Mouse (Mus musculus) layer of hippocampus, adult 8-10 months (tissue): ENCODE data around the gene Tasp1. TPM values are rescaled to one million over a fixed set of nuclear protein-coding genes. Genes with fewer than 3 reads are reported as not detected.
A peak's percentile ranks its signal among the peaks of the same experiment; 100 is the strongest.
"Not testable (repeated sequence)": the region's sequence is repeated elsewhere in the genome, so short reads cannot be mapped to it uniquely, and the experiment has no call there.

Source experiments
- DNase-seq, 2 experiments: peaks; one replicate each; pipeline ENCODE4 v3.0.0; 2022; ENCODE audit warnings: low spot score in 2 of 2
- total RNA-seq, 4 experiments: library from RNA; stranded (reverse); gene quantifications; 2 replicates each; pipeline ENCODE4 v1.2.4; 2022

Tasp1 gene
- total RNA-seq, 4 experiments from 2014 or later: 26.4 to 32.8 (median 31.3) TPM

DNA sequence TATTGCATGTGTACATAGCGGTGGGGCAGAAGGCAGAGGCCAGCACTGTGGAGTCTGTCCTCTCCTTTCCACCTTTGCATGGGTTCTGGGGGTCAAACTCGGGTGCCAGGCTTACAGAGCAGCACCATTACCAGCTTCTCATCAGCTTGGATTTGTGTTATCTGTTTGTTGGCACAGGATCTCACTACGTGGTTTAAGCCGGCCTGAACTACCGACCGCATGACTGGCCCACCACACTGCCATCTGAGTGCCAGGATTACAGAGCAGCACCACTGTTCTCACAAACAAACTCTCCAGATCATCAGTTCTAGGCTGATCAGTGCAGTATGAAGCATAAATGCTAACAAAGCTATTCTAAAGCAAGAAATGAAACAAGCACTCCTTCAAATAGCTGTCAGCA lies 8.5 kb downstream of the Tasp1 start:
- no peak for DNase-seq

DNA sequence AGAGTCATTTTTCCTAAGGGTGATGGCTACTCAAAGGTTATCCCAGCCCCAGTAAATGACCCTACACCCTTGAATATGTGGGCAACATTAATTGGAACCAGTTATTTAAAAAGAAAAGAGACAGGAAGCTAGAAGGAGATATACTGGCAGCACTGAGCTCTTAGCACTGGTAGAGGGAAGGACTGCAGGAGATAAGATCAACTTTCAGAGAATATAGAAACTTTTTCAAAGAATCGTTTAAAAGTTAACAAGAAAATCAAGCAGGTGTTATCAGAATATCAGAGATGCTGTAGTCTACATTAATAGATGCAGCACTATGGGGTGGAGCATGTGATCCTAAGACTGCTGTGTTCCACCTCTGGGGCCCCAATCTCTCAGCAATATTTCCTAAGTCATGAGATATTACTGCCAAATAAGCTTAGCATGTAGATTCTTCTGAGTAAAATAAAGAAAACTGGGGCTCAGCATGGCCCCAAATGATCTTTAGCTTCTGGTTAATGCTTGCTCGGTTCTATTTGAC lies 14.9 kb downstream of the Tasp1 start:
- DNase-seq: no peak

DNA sequence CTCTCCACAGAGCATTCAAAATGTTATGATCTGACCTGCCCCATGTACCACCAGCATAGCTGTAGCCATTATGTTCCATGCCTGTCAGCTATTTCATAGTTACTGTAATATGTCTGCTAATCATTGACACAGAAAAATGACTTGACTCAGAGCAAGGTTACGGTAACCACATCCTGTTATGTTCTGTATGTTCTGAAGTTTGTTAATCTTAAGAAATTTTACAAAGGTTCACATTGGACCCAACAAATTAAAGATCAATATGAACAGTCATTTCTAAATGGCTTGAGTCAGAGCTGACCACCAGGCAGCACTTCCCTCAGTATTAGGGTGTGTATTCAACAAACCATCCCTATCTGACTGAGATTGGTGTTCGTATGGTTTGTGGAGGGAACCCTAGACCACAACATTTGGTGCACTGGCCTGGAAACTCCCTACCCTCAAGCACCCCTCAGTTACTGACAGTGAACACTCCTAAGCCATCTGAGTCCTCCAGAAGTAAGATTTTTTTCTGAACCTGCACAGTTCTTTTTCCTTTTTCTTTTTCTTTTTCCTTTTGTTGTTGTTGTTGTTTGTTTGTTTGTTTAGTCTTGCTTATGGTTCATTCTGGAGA lies 24.0 kb downstream of the Tasp1 start:
- no peak for DNase-seq

DNA sequence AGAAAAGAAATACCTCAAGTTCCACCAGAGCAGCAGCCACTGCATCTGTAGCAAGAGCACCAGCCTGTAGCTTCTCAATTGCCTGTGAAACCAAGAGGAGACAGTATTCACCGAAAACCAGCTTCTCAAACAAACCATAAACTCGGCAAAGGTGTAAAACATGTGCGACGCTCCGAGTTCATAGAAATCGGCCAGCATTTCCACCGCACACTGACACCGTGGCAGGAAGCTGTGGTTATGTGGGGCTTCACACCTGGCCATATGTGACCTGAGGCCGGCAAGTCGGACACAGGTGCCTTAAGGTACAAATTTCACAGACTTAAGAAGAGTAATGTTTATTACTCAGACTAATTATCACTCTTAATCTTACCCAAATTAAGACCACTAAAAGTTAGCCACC lies 24.5 kb downstream of the Tasp1 start:
- no peak for DNase-seq

DNA sequence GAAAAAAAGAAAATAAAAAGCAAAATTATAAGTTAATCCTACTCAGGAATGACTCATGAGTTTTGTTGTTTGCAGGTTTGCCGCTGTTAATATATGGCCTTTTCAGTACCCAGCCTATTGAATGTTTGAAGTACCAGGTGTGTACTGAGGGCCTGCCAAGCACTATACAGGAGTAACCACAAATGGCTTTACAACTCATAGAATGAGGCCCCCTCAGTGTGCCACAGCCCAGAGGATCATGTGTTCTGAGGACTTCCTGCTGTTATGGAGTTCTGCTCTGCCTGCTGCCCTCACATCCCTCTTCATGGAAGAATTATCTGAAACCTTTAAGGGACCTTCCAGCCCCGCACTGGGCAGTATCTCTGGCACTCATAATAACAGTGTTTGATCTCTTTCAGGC lies 29.1 kb downstream of the Tasp1 start:
- DNase-seq: no peak

DNA sequence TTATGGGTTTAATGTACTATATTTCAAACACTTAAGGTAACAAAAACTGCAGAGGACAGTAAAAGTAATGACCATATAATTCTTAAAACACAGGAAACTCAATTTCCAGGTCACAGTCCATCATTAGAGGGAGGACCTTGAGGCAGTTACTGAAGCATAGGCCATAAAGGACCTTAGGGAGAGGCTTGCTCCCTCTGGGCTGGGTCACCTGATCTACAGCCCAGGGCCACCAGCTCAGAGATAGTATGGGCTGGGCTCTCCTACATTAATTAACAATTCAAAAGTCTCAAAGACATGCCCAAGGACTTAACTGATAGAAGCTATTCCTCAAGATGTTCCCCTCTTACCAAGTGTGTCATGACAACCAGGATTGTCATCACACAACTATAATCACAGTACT lies 29.8 kb downstream of the Tasp1 start:
- no peak for DNase-seq

DNA sequence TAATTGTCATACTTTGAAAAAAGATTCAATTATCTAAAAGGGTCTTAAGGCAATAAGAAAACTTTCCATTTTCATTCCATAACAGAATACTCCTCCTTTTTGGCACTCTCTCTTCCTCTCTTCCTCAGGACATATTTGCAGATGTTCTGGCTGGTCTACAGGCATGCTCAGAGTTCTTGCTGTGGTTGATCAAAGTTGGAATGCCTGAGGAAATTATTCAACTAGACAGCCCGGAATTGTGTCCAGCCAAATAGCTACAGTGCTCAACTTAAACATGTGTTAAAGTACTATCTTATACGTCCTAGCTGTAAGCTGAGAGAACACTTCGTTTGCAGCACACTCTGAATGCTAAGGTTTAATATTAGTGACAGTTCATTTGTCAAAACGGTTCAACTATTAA lies 41.7 kb downstream of the Tasp1 start:
- DNase-seq: no peak

DNA sequence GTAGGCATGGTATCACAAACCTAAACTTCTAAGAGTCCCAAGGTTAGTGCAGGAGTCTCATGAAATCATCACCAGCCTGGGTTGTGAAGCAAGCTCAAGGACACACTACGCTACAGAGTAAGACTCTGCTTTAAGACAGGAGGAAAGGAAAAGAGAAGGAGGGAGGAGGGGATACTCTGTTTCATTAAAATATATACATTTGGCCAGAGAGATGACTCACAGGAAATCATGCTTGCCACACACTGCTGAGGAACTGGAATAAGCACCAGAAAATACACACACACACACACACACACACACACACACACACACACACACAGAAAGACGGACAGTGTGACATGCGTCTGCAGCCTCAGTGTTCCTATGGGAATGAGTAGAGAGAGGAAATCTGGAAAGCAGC lies 59.2 kb downstream of the Tasp1 start:
- DNase-seq: no peak

DNA sequence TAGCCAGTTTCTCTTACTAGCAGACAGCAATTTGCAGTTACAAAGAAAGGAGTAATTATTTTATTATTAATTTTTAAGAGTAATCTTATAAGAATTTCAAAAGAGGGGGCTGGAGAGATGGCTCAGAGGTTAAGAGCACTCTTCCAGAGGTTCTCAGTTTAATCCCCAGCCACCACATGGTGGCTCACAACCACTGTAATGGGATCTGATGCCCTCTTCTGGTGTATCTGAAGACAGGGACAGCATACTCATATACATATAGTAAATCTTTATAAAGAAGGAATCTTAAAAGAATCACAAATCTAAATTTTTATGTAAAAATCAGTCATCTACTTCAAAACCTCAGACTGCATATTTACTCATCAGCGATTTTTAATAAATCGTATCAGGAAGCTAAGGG lies 68.4 kb downstream of the Tasp1 start:
- DNase-seq: no peak

DNA sequence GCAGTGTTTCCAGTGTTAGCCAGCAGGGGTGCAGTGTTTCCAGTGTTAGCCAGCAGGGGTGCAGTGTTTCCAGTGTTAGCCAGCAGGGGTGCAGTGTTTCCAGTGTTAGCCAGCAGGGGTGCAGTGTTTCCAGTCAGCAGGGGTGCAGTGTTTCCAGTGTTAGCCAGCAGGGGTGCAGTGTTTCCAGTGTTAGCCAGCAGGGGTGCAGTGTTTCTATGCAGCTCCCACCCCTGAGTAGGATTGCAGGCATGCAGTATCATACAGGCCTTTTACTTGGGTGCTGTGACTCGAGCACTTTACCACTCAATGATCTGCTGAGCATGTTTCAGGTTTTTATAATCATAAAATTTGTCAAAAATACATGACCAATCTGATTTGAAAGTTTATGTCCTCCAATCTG lies 76.7 kb downstream of the Tasp1 start:
- DNase-seq: not testable (repeated sequence)

DNA sequence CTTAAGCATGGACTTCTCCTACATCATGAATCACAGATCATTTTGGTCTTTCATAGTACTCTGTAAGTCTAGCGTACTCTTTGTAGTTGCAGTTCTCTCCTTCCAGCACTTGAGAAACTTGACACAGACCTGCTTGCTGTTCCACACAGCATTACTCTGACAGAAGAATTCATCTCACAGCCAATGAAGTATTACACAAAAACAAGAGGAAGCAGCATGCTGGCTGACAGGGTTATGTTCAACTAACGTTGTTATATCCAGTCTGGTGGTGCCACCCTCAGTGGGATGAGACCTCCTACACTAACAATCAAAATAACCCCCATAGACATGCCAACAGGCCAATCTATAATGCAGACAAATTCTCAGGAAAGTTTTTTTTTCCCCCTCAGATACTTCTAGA lies 99.2 kb downstream of the Tasp1 start:
- DNase-seq: no peak

DNA sequence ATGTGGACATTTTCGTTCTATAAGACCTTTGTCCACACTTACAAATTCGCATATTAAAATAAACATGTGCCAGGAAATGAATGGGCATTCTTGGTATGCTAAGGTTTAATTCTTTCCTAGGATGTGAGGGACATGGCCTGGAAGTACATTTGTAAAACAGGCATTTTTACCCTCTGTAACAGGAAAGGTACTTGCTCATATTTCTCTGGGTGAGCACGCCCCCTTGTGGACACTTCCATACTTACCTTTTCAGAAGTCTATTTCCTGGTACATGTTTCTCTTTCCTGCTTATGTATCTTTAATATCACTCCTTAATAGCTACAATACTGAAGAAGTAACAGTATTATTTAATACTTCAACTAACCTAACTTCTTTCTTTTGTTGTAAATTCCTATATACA lies 100.3 kb downstream of the Tasp1 start:
- DNase-seq: peak in 1 of 2 experiments; percentile 28

DNA sequence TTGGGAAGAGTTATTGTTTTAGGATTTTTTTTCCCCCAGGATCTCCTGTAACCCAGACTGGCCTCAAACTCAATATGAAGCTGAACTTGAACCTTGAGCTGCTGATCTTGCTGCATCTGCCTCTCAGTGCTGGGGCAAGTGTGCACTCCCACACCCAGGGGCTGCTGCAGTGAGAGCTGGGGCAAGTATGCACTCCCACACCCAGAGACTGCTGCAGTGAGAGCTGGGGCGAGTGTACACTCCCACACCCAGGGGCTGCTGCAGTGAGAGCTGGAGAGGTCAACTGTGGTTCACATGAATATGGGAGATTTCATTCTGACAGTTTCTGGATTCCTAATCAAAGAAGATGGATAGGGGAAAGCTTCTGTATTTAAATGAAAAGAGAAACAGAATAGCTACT lies 117.8 kb downstream of the Tasp1 start:
- DNase-seq: no peak

DNA sequence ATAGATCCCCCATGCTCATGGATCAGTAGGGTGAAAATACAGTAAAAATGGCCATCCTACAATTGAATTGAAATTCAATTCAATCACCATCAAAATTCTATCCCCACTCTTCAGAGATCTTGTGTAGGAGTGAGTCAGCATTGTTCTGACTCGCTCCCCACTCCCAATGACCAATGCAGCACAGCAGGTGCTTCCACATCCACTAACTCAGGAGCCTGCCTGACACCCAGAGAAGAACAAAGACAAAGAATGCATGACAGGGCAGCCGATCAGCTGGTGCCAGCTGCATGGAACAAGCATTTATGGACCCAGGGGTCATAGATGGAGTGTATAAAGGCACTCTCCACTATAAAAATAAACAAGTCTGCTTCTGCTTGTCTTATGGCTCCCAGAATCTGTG lies 129.0 kb downstream of the Tasp1 start:
- DNase-seq: no peak

DNA sequence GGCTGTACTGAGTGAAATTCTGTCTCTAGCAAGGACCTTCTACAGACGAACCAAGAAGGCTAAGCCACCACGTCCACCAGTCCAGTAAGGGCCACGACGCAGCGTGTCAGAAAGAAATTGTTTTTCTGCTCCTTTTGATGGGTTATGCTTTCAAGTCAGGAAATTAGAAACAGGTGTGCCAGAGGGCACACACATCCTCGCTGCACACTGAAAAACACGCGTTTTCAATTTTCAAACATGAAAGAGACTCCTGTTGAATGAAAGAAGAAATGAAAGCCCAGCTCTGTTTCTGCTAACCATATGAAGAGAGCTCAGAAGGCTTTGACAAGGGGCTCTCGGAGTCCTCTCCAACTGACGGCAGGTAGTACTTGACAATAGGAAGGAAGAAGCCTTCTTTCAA lies 132.0 kb downstream of the Tasp1 start:
- DNase-seq: no peak

DNA sequence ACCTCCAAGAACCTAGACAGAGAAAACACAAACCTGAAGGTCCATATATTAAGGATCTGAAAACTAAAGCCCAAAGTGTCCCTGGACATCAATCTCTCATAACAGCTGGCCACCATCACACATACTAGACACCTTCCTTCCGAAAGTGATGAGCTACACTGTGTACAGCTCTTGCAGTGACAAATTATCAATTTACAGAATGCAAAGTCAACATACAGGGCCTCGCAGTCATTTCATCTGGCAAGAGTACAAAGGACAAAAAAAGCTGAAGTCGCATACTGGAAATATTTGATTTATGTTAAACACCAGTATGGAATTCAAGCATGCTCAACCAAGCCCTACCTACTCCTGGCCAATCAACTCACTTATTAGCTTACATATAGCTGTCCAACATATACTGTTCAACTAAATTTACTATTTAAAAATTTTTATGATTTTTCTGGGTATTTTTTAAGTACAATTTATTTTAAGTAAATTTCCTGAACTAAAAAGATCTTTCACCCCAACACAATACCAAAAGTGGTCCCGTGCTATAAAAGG lies 132.5 kb downstream of the Tasp1 start:
- DNase-seq: no peak

DNA sequence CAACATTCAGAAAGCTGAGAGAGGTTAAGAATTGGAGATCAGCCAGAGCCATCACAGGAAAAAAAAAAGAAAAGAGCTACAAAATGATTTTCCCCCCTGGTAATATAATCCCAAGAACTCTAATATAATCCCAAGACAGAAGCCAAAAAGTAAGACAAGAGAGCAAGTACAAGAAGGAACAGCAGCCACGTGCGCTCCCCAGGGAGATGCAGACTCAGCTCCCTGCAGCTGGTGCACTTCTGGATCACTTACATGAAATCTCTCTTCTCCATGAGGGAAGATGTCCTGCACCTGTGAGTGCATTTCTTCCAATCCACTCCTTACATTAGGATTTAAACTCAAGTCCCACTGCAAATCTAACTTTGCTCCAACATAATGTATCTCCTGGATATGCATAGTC lies 134.4 kb downstream of the Tasp1 start:
- no peak for DNase-seq

DNA sequence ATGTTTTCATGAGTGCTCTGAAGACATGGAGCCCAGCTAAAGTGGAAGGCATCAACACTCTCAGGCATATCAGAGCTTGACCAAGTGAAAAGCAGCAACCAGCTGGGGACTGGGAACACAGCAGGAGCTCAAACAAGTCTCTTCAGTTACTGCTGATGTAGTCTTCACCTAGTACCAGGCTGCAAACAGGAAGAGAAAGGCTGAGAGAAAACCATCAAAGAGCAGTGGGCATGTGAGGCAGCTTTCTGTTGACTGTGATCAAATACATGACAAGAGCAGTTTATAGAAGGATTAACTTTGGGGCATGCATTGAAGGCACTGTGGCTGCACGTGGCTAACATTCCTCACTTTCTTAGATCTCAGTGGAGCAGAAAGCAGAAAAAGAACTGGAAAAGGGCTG lies 141.7 kb downstream of the Tasp1 start:
- DNase-seq: no peak

DNA sequence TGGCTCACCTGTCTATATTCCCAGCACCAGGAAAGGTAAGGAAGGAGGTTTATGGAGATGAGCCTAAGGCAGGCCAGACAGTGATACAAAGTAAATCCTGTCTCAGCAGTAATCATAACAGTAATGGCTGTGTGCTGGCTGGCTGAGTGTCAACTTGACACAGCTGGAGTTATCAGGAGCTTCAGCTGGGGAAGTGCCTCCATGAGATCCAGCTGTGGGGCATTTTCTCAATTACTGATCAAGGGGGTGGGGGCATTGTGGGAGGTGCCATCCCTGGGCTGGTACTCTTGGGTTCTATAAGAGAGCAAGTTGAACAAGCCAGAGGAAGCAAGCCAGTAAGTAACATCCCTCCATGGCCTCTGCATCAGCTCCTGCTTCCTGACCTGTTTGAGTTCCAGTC lies 145.2 kb downstream of the Tasp1 start:
- not testable (repeated sequence) for DNase-seq

DNA sequence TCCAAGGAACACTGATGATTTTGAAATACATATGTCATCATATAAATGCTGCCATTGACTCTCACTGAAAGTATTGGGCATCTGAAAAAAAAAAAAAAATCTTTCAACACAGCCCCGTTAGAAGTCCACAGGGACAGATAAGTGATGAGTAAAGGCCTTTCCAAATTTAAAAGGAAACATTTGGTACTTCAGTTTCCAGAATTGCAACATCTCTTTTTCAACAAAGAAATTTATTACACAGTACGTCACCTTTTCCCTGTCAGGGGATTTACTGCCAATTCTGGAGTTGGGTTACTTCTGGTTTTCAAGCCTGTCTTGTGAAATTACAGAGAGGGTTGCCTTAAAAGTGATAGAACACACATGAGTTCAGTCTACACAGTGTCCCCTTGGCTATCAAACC lies 146.8 kb downstream of the Tasp1 start:
- no peak for DNase-seq

DNA sequence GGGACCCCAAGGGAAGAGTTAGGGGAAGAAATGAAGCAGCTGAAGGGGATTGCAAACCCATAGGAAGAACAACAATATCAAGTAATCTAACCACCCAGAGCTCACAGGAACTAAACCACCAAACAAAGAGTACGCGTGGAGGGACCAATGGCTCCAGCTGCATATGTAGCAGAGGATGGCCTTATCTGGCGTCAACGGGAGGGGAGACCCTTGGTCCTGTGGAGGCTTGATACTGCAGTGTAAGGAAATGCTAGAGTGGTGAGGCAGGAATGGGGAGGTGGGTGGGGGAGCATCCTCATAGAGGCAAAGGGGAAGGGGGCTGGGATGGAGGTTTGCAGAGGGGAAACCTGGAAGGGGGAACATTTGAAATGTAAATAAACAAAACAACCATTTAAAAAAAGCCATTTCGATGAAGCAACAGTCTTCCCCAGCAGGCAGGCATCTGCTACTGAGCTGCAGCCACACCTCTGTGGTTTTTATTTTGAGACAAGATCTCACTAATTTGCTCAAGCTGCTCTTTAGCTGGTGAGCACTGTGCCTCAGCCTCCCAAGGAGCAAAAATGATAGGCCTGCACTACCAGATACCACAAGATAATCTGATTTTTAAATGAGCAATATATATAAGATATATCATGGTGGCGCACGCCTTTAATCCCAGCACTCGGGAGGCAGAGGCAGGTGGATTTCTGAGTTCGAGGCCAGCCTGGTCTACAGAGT lies 160.0 kb downstream of the Tasp1 start:
- DNase-seq: no peak

DNA sequence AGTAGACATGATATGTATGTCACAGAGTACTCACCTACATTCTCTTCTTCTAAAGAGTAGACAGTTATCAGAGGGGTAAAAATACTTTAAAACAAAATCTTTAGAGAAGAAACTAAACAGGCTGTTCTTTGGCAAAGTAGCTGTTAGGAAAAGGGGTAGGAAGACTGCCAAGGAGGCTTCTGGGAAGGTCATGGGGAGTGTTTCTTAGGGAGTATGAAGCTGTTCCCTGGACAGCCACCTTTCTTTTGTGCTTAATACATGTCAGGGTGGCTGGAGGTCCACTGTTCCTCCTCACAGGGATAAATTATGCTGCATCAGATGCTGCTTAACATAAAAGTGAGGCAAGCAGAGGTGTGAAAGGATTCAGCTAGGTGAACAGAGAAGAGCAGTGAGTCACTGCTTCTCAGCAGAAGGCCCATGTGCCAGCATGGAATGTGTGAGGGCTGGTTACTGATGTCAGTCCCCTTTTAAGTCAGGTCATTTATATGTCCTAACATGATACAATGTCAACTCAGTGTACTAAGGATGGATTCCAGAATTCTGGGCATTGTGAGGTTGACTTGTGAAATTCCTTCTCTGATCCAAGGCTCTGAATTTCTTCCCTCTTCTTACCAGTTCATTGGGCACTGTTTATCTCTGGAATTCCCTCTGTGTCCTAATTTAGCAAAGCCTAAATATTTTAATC lies 175.1 kb downstream of the Tasp1 start:
- DNase-seq: no peak
